Mouse (Mus musculus): ENCODE results near the gene Nfam1.
A peak's percentile ranks its signal among the peaks of the same experiment; 100 is the strongest.

Nfam1 gene

GRCm38 (mm10) chr15:82956721-82957120 is 76.4 kb downstream of the Nfam1 start:
- DNase-seq = no peak

GRCm38 (mm10) chr15:82956310-82956709 is 76.8 kb downstream of the Nfam1 start:
- no peak for DNase-seq

GRCm38 (mm10) chr15:82955286-82955685 is 77.8 kb downstream of the Nfam1 start:
- no peak for DNase-seq

GRCm38 (mm10) chr15:82954034-82954433 is 79.1 kb downstream of the Nfam1 start:
- no peak for DNase-seq

- DNase-seq = no peak
Observed at GRCm38 (mm10) chr15:82953096-82953495, 80.0 kb downstream of the Nfam1 start.

- peak; percentile 28 to 30 for DNase-seq
Observed at GRCm38 (mm10) chr15:82952292-82952705, 80.8 kb downstream of the Nfam1 start.

- no peak for DNase-seq
Observed at GRCm38 (mm10) chr15:82950246-82950645, 82.9 kb downstream of the Nfam1 start.

GRCm38 (mm10) chr15:82947431-82947830 is 85.7 kb downstream of the Nfam1 start:
- DNase-seq = no peak

GRCm38 (mm10) chr15:82944479-82945195 is 88.5 kb downstream of the Nfam1 start:
- DNase-seq = no peak

Measured in B cell, adult 2 months (primary cell).